Mouse (Mus musculus) gastrocnemius, postnatal 14 days (tissue): ENCODE results near the gene Crtam. TPM values are rescaled to one million over a fixed set of nuclear protein-coding genes. Genes with fewer than 3 reads are reported as not detected.

Experiments used
- DNase-seq: peaks from one replicate; pipeline ENCODE4 v3.0.0; 2021; ENCODE audit warnings: mixed read lengths
- intact Hi-C: fragments of 180-260 bp; cut with DNase I; formaldehyde crosslinking; loops from one replicate; pipeline ENCODE4 v1.15.1; 2025; ENCODE audit warnings: low total_unique reads
- total RNA-seq, 2 experiments: library from RNA; stranded (reverse); gene quantifications; 2 replicates each; pipeline ENCODE4 v1.2.3; 2021

The Crtam gene
- total RNA-seq, 2 experiments from 2014 or later = not detected

GRCm38 (mm10) chr9:41011512-41012436 is 7.3 kb upstream of the Crtam start:
- DNase-seq = no peak
- intact Hi-C loops = no loop called here

GRCm38 (mm10) chr9:41007785-41008184 is 3.4 kb upstream of the Crtam start:
- no peak for DNase-seq
- intact Hi-C loops = no loop called here

- no peak for DNase-seq
- intact Hi-C loops = no loop called here
Measured at GRCm38 (mm10) chr9:40997116-40997779, 7.2 kb downstream of the Crtam start.

GRCm38 (mm10) chr9:40994075-40994474 is 10.4 kb downstream of the Crtam start:
- intact Hi-C loops = loop anchor here (5.0 kb wide), 2 partner anchors 43 to 193 kb away; no protein-coding TSS in a partner anchor
- DNase-seq = no peak

GRCm38 (mm10) chr9:40991511-40991910 is 12.9 kb downstream of the Crtam start:
- DNase-seq = no peak
- intact Hi-C loops = loop anchor here (5.0 kb wide), 2 partner anchors 46 to 196 kb away; no protein-coding TSS in a partner anchor

- intact Hi-C loops = loop anchor here (5.0 to 10.0 kb wide), 3 partner anchors 47 to 197 kb away; no protein-coding TSS in a partner anchor
- DNase-seq = peak; percentile 20
Measured at GRCm38 (mm10) chr9:40989940-40990588, 14.4 kb downstream of the Crtam start.

GRCm38 (mm10) chr9:40984313-40984712 is 20.1 kb downstream of the Crtam start:
- DNase-seq = no peak
- intact Hi-C loops = loop anchor here (10.0 kb wide), 1 partner anchor 150 kb away; no protein-coding TSS in a partner anchor

- intact Hi-C loops = loop anchor here (10.0 kb wide), 1 partner anchor 149 kb away; no protein-coding TSS in a partner anchor
- no peak for DNase-seq
Measured at GRCm38 (mm10) chr9:40983758-40984157, 20.7 kb downstream of the Crtam start.

GRCm38 (mm10) chr9:40982480-40982879 is 21.9 kb downstream of the Crtam start:
- intact Hi-C loops = loop anchor here (10.0 kb wide), 1 partner anchor 148 kb away; no protein-coding TSS in a partner anchor
- DNase-seq = peak; percentile 12

GRCm38 (mm10) chr9:40974042-40974801 is 30.2 kb downstream of the Crtam start:
- no peak for DNase-seq
- intact Hi-C loops = no loop called here

GRCm38 (mm10) chr9:40964418-40964714 is 40.1 kb downstream of the Crtam start:
- intact Hi-C loops = no loop called here
- no peak for DNase-seq

GRCm38 (mm10) chr9:40963586-40964417 is 40.6 kb downstream of the Crtam start, which contains the start of gene Jhy:
Jhy (minus strand) TSS chr9:40964118.
- DNase-seq = peak; percentile 4
- intact Hi-C loops = no loop called here

GRCm38 (mm10) chr9:40961401-40961800 is 43.0 kb downstream of the Crtam start:
- intact Hi-C loops = no loop called here
- DNase-seq = no peak

GRCm38 (mm10) chr9:40949039-40949615 is 55.3 kb downstream of the Crtam start:
- intact Hi-C loops = no loop called here
- no peak for DNase-seq

GRCm38 (mm10) chr9:40948473-40948872 is 56.0 kb downstream of the Crtam start:
- intact Hi-C loops = no loop called here
- no peak for DNase-seq

GRCm38 (mm10) chr9:40947131-40947530 is 57.3 kb downstream of the Crtam start:
- peak; percentile 7 for DNase-seq
- intact Hi-C loops = no loop called here

- no peak for DNase-seq
- intact Hi-C loops = no loop called here
Measured at GRCm38 (mm10) chr9:40937425-40937824, 67.0 kb downstream of the Crtam start.

GRCm38 (mm10) chr9:40933323-40933722 is 71.1 kb downstream of the Crtam start:
- intact Hi-C loops = no loop called here

More at GRCm38 (mm10) chr9:40933323-40933722, 71.1 kb downstream of the Crtam start:
- no peak for DNase-seq
